Mouse (Mus musculus): ENCODE data around the gene Ppp3r1. TPM values are rescaled to one million over a fixed set of nuclear protein-coding genes. Genes with fewer than 3 reads are reported as not detected.
A peak's percentile ranks its signal among the peaks of the same experiment; 100 is the strongest.
"Not testable (repeated sequence)": the region's sequence is repeated elsewhere in the genome, so short reads cannot be mapped to it uniquely, and the experiment has no call there.

Ppp3r1 gene
- total RNA-seq, 2 experiments from 2014 or later: 455 to 477 TPM

DNA sequence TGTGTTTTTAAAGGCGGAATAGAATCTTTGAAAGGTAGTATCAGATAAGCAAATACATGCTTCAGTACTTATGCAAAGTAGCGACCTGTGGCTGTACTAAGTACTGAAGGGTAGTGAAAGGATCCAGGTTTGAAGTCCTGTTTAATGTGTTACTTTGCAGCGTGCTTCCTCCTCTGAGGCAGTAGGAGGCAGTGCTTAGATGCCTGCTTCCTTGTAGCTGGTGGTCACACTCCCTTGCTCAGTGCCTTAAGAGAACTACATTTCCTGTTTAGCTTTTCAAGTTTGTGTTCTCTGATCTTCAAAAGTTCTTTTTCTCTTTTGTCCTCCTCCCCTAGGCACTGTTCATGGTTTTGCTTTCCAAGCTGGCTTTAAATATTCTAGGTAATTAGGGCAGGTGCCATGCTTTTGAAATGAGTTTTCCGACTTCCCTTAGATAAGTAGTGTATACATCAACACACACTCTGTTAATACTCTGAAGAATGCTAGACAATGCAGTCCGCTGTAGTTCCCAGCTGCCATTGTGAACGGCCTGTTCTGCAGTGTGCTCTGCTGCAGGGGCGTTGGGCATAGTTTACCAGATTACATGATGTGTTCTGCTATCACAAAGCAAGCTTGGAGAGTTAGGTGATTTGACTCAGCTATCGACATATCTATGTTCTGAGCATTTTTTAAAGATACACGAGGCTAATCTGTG lies 33.2 kb downstream of the Ppp3r1 start:
- intact Hi-C loops (cut with DNase I): no loop called here
- DNase-seq (ENCODE audit: extremely low spot score in 1 of 2, low spot score in 2 of 2): no peak

DNA sequence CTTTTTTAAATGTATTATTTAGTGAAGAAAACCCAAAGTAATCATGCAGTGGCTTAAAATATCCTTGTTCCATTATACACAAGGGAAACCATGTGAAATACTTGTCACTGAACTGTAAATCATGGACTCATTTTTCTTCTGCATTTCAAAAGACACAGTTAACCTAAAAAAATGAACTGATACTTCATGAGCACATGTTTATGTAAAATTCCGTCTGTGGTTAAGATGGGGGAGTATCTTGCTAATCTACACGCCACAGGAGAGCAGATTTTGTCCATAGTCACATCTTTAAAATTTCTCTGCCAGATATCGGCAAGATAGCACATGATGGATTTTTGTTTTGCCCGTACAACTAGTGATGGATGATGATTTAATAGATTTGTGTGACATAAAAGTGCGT lies 40.1 kb downstream of the Ppp3r1 start:
- DNase-seq (ENCODE audit: extremely low spot score in 1 of 2, low spot score in 2 of 2): no peak
- intact Hi-C loops (cut with DNase I): loop anchor here (5.0 kb wide), 1 partner anchor 117 kb away; no protein-coding TSS in a partner anchor

DNA sequence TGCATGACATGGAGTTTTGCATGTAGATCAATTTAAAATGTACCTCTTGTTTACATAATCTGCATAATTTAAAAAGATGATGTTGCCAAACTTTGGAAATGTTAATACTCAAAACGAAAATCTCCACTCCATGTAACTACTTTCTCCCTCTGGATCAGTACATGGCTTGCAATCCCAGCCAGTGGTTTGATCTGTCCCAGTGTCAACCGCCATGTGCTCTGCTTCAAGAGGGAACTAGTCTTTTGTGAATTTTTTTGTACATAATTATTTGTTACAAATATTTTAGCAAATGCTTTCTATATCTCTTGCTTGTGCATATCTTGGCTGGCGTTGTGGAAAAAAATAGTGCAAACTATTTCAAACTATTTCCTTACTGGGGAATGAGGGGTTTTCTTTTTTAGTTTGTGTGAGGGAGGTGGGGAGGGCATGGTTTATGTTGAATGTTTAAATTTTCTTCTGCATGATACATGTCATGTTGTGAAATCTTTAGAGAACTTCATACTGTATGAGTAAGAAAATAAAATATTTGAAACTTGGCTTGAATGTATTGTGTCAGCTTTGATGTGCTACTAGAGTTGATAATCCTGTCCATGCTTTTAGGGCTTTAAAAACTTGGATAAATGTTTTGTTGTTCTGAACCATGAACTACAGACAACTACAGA lies 40.9 kb downstream of the Ppp3r1 start:
- intact Hi-C loops (cut with DNase I): loop anchor here (5.0 kb wide), 1 partner anchor 118 kb away; no protein-coding TSS in a partner anchor
- DNase-seq (ENCODE audit: extremely low spot score in 1 of 2, low spot score in 2 of 2): no peak

DNA sequence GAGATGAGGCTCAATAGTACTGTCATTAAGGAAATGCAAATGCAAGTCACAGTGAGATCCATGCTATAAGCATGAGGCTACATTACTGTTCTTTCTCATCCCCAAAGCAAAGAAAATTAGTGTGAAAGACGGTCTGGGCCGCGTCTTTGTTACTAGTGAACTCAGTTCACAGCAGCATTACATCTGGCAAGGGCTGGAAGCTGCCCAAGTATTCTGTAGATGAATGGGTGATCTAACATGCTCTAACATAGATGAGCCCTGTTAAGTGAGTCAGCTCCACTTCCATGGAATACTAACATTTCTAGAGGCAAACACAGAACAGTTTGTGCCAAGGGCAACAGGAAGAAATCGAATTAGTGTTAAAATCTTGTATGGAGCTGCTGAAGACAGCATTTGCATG lies 41.9 kb downstream of the Ppp3r1 start:
- intact Hi-C loops (cut with DNase I): no loop called here
- no peak for DNase-seq (ENCODE audit: extremely low spot score in 1 of 2, low spot score in 2 of 2)

DNA sequence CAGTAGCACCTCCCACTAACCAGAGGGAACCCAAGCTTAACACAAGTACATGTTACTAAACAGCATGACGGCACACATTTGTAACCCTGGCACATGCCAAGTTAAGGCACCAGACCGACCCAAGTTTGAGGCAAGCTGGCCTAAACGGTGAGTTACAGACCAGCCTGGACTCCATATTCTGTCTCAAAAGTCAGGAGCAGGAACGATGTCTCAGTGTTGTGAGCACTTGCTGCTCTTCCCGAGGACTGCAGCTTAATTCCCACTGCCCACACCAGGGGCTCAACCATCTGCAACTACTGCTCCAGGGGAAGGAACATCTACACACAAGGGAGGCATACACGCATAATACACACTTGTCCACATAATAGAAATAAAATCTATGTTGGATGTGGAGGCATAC lies 43.4 kb downstream of the Ppp3r1 start:
- intact Hi-C loops (cut with DNase I): no loop called here
- no peak for DNase-seq (ENCODE audit: extremely low spot score in 1 of 2, low spot score in 2 of 2)

DNA sequence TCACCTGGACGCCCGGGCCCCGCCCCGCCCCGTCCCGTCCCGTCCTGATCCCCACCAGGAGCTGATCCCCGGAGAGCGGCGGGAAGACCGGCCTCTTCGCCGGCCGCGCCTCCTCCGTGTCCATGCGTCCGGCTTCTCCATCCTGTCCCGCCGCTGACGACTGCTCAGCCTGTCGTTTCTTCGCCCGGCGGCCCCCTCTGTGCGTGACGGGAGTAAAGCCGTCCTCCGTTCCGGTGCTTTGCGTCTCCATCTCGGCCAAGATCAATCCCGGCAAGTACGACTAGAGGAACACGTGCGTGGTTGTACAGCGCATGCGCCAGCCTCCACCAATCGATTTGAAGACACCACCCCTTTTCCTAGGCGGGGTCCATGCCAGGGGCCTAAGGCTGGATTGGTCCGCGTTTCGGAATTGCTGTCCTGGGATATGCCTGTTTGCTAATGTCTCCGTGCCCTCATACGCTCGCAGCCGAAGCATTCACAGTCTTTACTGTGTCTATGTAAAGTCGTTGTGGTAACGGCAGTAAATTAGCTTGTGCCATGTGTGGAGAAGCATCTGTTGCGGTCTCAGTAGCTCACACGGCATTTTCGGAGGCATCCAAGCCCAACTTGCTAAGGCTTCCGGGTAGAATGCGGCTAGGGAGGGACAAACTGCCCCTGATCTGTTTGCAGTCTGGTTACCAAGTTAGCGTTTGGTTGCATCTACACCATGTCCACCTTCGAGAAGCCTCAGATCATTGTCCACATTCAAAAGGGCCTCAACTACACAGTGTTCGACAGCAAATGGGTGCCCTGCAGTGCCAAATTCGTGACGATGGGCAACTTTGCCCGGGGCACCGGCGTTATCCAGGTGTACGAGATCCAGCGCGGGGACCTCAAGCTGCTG lies 52.4 kb downstream of the Ppp3r1 start, which contains the start of gene Pno1:
TSS of gene Pno1 (minus strand) at position 311 of the 883 bp plus-strand sequence.
- intact Hi-C loops (cut with DNase I): loop anchor here (5.0 kb wide), 1 partner anchor 49 kb away; no protein-coding TSS in a partner anchor
- DNase-seq (ENCODE audit: extremely low spot score in 1 of 2, low spot score in 2 of 2): peak; percentile 96 to 98

DNA sequence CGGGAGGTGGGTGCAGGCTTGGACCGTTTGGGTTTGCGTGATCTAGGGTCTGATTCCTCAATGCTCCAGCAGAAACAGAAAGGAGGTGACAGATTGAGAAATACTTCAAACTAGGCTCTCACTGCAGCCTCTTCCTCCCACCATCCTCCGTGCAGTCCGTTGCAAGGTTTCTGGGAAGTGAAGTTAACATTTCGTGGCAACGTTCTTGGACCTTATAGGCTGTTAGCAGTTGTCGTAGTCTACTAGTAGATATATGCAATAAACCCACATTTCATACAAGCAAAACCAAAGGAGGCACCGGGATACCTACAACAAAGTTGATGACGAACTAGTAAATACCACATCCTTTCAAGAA lies 53.1 kb downstream of the Ppp3r1 start:
- intact Hi-C loops (cut with DNase I): loop anchor here (5.0 kb wide), 1 partner anchor 50 kb away; no protein-coding TSS in a partner anchor
- DNase-seq (ENCODE audit: extremely low spot score in 1 of 2, low spot score in 2 of 2): peak in 1 of 2 experiments; percentile 26

DNA sequence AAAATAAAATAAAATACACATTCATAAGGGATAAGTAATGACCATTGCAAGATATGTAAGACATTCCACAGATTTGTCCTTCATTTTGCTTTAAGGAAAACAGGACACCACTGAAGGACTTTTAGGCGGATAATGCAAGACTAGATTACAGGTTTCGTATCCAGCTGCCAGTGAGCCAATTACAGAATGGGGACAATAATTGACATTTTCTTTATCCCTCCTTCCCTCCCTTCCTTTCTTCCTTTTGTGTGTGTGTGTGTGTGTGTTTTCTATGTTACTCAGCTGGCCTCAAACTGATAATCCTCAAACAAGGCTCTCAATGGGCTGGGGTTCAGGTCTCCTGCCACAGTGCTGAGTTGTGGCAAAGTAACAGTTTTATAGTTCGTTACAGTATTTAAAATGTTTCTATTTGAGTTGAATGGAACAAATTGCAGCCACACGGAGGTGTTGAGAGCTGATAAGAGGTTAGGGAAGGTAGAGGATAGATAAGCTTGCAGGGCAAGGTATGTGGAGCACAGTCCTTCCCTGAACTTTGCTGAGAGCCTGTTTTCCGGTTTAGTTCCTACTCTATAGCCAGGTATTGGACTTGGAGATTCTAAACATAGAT lies 53.9 kb downstream of the Ppp3r1 start:
- intact Hi-C loops (cut with DNase I): loop anchor here (5.0 kb wide), 1 partner anchor 51 kb away; no protein-coding TSS in a partner anchor
- DNase-seq (ENCODE audit: extremely low spot score in 1 of 2, low spot score in 2 of 2): no peak

DNA sequence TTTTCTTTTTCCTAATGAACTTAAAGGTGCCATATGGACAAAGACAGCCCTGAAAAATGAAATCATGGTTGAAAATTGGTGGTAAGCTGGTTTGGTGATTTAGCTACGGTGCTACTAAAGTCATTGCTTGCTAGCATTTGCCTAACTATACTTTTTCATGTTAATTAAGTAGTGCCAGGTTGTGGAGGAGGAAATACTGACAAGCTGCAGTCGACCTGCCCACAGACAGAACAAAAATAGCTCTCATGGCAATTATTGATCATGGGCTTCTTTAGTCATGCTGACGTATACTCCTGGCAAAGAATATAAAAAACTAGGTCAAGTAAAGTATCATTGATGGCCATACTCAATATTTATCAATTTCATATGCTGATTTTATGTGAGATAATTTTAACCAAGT lies 56.4 kb downstream of the Ppp3r1 start:
- intact Hi-C loops (cut with DNase I): no loop called here
- no peak for DNase-seq (ENCODE audit: extremely low spot score in 1 of 2, low spot score in 2 of 2)

DNA sequence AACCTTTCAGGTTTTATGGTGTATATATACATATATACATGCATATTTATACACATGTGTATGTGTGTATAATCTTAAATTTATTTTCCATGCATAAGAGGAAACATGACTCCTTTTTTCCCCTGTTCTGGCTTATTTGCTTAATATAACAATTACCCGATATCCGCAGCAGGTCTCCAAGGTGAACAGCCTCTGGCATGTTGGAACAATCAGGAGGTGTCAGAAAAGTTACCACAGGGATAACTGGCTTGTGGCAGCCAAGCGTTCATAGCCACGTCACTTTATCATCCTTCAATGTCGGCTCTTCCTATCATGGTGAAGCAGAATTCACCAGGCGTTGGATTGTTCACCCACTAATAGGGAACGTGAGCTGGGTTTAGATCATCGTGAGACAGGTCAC lies 62.1 kb downstream of the Ppp3r1 start:
- DNase-seq (ENCODE audit: extremely low spot score in 1 of 2, low spot score in 2 of 2): no peak

DNA sequence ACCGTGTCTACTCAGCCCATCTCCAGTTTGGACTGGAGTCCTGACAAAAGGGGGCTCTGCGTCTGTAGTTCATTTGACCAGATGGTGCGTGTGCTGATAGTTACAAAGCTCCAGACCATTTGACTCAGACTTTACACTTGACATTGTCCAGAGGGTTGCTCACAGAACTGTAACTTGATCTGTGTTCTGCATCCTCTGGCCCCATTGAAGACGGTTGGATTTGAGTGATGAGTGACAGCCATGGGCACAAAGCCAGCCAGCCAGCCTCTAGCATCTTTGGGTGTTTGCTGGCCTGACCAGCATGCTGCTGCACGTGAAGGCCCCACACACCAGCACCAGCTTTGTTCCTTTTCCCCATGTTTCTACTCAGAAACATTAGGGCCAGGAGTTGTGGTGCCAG lies 73.7 kb downstream of the Ppp3r1 start:
- no peak for DNase-seq (ENCODE audit: extremely low spot score in 1 of 2, low spot score in 2 of 2)
- intact Hi-C loops (cut with DNase I): no loop called here

More for the DNA sequence above, 62.1 kb downstream of the Ppp3r1 start:
- intact Hi-C loops (cut with DNase I): no loop called here

DNA sequence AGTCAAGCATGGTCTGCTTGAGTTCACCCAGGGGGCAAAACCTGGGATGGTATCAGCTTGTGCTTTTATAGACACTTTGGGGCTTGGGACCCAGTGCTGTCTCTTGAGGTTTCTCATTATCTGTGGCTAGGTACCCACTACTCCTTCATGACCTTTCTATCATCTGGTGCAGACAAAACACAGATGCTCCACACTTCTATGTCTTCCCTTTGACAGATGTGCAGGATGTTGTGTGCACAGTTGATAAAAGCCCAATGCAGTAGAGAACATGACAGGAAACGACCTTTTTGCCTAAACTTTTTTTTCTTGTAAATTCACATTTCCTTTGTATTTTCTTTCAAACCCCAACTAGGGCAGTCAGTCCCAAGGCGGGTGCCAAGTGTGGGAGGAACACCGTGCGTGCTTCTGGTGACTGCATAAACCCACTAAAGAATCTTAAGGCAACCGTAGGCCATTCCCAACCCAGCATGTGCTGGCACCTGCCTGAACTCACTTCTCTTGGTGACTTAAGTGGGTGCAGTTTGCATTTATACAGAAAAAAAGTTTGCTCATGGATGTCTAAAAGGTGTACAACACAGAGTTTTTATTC lies 77.5 kb downstream of the Ppp3r1 start:
- intact Hi-C loops (cut with DNase I): no loop called here
- DNase-seq (ENCODE audit: extremely low spot score in 1 of 2, low spot score in 2 of 2): no peak

DNA sequence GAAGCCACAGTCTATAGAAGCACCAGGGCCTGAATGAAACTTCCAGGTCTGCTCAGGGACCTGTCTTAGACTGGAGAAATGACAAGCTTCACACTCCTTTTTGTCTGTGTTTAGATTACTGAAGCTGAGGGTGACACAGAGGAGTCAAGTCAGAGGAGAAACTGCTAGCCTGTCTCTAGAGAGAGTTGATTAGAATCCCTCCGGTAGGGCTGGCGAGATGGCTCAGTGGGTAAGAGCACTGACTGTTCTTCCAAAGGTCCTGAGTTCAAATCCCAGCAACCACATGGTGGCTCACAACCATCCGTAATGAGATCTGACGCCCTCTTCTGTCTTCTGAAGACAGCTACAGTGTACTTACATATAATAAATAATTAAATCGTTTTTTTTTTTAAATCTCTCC lies 79.5 kb downstream of the Ppp3r1 start:
- DNase-seq (ENCODE audit: extremely low spot score in 1 of 2, low spot score in 2 of 2); intact Hi-C loops (cut with DNase I): not testable (repeated sequence)

DNA sequence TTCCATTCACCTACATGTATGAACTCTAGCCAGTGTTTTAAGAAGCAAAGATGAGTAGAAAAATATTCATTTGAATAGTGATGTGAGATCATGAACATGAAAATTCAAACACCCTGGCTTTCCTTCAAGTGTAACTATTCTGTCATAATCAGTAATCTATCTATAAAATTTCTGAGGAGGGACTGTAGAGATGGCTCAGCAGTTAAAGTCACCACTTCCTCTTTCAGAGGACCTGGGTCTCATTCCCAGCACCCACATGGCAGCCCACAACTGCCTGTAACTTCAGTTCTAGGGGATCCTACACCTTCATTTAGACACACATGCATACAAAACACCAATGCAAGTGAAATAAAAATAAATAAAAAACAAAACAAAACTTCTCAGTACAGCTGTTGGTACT lies 89.7 kb downstream of the Ppp3r1 start:
- no peak for DNase-seq (ENCODE audit: extremely low spot score in 1 of 2, low spot score in 2 of 2)
- intact Hi-C loops (cut with DNase I): no loop called here

Other genes starting within 250 kb of the Ppp3r1 start
- gene Fbxo48, start 207.9 kb upstream of the Ppp3r1 start, total RNA-seq (2021): 1 to 10 TPM; 1.9 to 2.6 TPM
- 100 to 1,000 TPM; 192 to 198 TPM for gene Cnrip1, start 107.7 kb upstream of the Ppp3r1 start, total RNA-seq (2021)
- gene Plek, start 106.9 kb upstream of the Ppp3r1 start, total RNA-seq (2021): 1 to 10 TPM; 5.4 to 5.5 TPM
- 1 to 10 TPM; 5.1 to 6.0 TPM for gene Wdr92, start 22.8 kb downstream of the Ppp3r1 start, total RNA-seq (2021)
- 10 to 100 TPM; 30.9 to 35.5 TPM for gene Pno1, start 52.3 kb downstream of the Ppp3r1 start, total RNA-seq (2021)
- 10 to 100 TPM; 63.4 to 67.1 TPM for gene C1d, start 98.3 kb downstream of the Ppp3r1 start, total RNA-seq (2021)

All from left cerebral cortex, postnatal 10 days (tissue).